Mouse (Mus musculus) spleen, adult 2 months (tissue): ENCODE results near the gene Apobec2.

ENCODE experiments used
- CTCF ChIP-seq: fragments of 200-500 bp; IDR thresholded peaks from 2 replicates; pipeline ENCODE4 v1.5.1; 2011; ENCODE audit warnings: mild to moderate bottlenecking, inconsistent platforms; ENCODE audit not compliant: insufficient read depth, insufficient read length, insufficient replicate concordance; ENCODE audit errors: extremely low read depth
- POLR2A ChIP-seq: fragments of 200-500 bp; IDR thresholded peaks from 2 replicates; pipeline ENCODE4 v1.6.1; 2011; ENCODE audit warnings: low read depth, low read length, inconsistent platforms

DNA sequence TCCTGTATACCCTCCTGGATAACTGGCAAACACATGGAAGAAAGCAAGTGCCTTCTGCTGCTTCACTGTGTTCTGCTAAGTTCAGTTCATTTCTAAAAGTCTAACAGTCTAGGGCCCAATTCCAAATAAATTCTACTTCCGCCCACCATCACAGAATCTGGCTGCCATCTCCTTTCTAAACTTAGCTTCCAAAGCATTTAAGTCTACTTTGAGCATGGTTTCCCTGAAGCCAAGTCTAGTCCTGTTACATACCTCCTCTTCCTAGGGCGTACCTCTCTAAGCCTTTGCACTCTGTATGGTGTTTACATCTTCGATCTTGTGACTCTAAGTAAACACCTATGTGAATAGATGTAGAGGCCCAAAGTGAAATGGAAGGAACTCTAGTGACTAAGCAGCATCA is 40.1 kb downstream of the Apobec2 start:
- TF ChIP-seq CTCF, result no peak
- TF ChIP-seq POLR2A, result no peak
